Mouse (Mus musculus) midbrain, embryonic 10.5 days (tissue): ENCODE data around the gene Gda. TPM values are rescaled to one million over a fixed set of nuclear protein-coding genes. Genes with fewer than 3 reads are reported as not detected.
A peak's percentile ranks its signal among the peaks of the same experiment; 100 is the strongest.

Experiments used
- DNase-seq: peaks from one replicate; pipeline ENCODE4 v3.0.0-alpha.2; 2017; ENCODE audit warnings: low spot score
- H3K27ac ChIP-seq: fragments of 300-500 bp; sonication (generic); replicated peaks from 2 replicates; pipeline ENCODE4 v1.5.1; 2016; ENCODE audit warnings: mild to moderate bottlenecking
- H3K27me3 ChIP-seq: fragments of 300-500 bp; sonication (generic); 2 replicates; pipeline ENCODE4 v1.6.1; 2016; ENCODE audit warnings: low read depth, mild to moderate bottlenecking; ENCODE audit not compliant: poor library complexity, severe bottlenecking
- H3K36me3 ChIP-seq: fragments of 300-500 bp; sonication (generic); 2 replicates; pipeline ENCODE4 v1.6.1; 2016; ENCODE audit warnings: mild to moderate bottlenecking, moderate library complexity
- H3K4me1 ChIP-seq: fragments of 300-500 bp; sonication (generic); 2 replicates; pipeline ENCODE4 v1.6.1; 2016
- H3K4me3 ChIP-seq: fragments of 300-500 bp; sonication (generic); 2 replicates; pipeline ENCODE4 v1.5.1; 2016; ENCODE audit warnings: mild to moderate bottlenecking, moderate library complexity
- H3K9me3 ChIP-seq: fragments of 300-500 bp; sonication (generic); replicated peaks from 2 replicates; pipeline ENCODE4 v1.6.1; 2016; ENCODE audit warnings: mild to moderate bottlenecking
- WGBS: fragments of 180-500 bp; shearing (Covaris S2); methylation state at CpG from one replicate; pipeline ENCODE4 v1.1.7; 2016; 5-methylcytosine and 5-hydroxymethylcytosine counted together
- polyA plus RNA-seq: library from polyadenylated mRNA; unstranded; fragments of >200 nt; fragmentation: Nextera tagmentation; extraction: Ambion mirVana; gene quantifications from 2 replicates; pipeline ENCODE4 v1.2.1, GENCODE M21; 2016

Gda gene
- polyA plus RNA-seq, 1 experiment from 2014 or later = not detected

- DNase-seq = no peak
- H3K27ac ChIP-seq = no peak overlapping the region
- no peaks in the 10 kb centered on the region for H3K36me3 ChIP-seq
- 89% methylated on average over 3 of the region's 3 CpGs for WGBS
- H3K9me3 ChIP-seq = no peaks in the 10 kb centered on the region
- no peaks in the 10 kb centered on the region for H3K4me1 ChIP-seq
- no peak overlapping the region for H3K4me3 ChIP-seq
- H3K27me3 ChIP-seq = no peaks in the 10 kb centered on the region
These were observed 89.0 kb downstream of the Gda start for GRCm38 (mm10) chr19:21384231-21384630.

DNA sequence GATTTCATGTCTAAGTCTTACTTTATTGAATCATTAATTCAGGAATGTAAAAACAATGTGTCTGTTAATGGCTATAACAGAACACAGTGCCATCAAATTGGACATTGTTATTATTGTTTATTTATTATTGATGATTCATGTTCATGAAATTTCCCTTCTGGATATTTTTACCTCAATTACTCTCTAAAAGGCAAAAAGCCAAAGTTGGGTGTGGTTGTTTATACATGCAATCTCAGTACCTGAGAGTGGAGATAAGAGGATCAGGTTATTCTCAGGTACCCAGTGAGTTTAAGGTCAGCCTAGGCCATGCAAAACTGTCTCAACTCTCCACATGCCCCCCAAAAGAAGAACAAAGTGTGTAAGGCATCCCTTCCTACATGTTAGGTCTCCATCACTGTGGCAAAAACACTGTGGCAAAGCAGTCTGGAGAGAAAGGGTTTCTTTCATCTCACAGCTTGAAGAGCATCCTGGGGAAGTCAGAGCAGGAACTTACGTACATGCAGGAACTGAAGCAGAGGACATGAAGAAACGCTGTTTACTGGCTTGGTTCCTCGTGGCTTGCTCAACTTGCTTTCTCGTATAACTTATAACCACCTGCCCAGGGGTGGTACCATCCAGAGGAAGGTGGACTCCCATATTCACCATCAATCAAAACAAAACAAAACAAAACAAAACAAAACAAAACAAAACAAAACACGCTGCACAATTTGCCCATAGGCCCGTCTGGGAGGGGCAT is 89.6 kb downstream of the Gda start:
- Histone ChIP-seq H3K27ac (no peak overlapping the region), H3K27me3 (no peaks in the 10 kb centered on the region), H3K9me3 (no peaks in the 10 kb centered on the region), H3K4me3 (no peak overlapping the region), H3K4me1 (no peaks in the 10 kb centered on the region), H3K36me3 (no peaks in the 10 kb centered on the region)
- no peak for DNase-seq
- 85% methylated on average over 6 of the region's 6 CpGs for WGBS

DNA sequence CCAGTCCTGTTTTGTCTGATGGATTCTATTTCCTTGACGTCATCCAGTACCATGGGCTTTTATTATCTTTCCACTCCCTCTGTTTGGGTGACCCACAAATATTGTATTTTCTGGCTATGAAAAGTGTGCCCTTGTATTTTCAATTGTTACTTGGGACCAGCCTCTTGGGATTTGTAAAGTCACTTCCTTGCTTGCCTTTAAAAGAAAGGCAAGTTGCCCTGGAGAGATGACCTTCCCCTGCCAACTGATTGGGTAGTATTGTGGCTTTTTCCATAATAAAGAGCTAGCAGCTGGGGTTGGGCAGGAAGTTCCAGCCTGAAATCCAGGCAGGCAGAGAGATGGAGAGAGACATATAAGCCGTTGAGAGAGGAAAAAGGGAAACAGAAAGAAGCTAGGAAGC is 91.5 kb downstream of the Gda start:
- no peaks in the 10 kb centered on the region for H3K36me3 ChIP-seq
- no peaks in the 10 kb centered on the region for H3K9me3 ChIP-seq
- DNase-seq = no peak
- H3K27ac ChIP-seq = no peak overlapping the region
- WGBS = 66% methylated on average over 2 of the region's 2 CpGs
- no peaks in the 10 kb centered on the region for H3K27me3 ChIP-seq
- no peak overlapping the region for H3K4me3 ChIP-seq
- no peaks in the 10 kb centered on the region for H3K4me1 ChIP-seq

DNA sequence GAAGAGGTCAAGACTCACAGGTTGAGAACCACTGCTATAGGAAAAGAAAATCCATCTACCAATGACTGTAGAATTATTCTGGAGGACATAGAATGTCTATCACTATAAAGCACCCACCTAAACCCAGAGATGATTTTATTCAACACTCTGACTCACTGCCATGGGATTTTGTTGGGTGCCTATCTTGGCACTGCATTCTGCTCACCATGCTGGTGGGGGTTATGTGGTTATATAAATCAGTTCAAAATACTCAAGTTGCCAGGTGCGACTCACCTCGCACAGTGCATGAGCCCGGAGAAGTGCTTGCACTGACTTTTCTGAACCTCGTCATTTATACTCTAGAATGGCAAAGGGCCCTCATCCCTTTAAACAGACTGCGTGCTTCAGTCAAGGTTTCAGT is 94.0 kb downstream of the Gda start:
- Histone ChIP-seq H3K27me3 (no peaks in the 10 kb centered on the region), H3K27ac (no peak overlapping the region), H3K4me1 (no peaks in the 10 kb centered on the region; the same call in 1 of the 2 replicates), H3K9me3 (no peaks in the 10 kb centered on the region), H3K4me3 (no peak overlapping the region), H3K36me3 (no peaks in the 10 kb centered on the region)
- 98% methylated on average over 5 of the region's 5 CpGs for WGBS
- DNase-seq = no peak

DNA sequence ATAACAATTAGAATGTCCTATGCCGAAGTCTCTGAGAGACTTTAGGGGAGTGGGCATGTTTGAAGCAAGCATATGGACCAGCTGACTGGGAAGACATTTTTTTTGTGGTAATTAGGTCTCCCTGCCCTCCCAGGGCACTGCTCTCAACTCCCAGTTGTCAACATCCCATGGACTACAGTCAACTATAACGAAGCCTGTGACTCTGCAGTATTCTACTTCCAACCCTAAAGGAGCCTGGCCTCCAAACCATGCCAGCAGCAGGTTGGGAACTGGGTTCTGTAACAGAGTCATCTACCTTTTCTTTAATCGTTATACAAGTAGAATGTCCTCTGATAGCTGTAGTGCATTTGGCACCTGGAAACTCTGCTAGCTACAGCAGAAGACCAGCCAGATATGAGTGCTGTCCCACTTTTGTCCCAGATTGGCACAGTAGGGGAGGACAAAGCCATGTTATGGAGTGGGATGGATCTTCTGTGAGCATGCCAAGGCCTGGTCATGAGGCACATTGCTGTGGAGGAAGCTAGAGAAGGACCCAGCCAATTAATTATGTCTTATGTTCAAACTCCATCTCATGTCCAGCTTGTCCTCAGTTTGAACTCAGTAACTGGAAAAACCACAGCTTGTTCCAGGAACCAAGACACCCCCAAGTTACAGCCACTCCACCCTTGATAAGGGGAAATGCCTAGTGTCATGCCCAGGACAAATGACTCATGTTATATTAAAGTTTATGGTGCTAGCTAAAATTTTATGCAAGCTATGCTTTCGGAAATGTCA is 96.6 kb downstream of the Gda start:
- no peaks in the 10 kb centered on the region for H3K9me3 ChIP-seq
- H3K4me3 ChIP-seq = no peak overlapping the region
- WGBS = 84% methylated on average over 4 of the region's 4 CpGs
- H3K36me3 ChIP-seq = no peaks in the 10 kb centered on the region
- no peak overlapping the region for H3K27ac ChIP-seq
- H3K4me1 ChIP-seq = no peaks in the 10 kb centered on the region; the same call in 1 of the 2 replicates
- DNase-seq = no peak
- no peaks in the 10 kb centered on the region for H3K27me3 ChIP-seq

GRCm38 (mm10) chr19:21373073-21373755 is 100.0 kb downstream of the Gda start:
- Histone ChIP-seq H3K36me3 (no peaks in the 10 kb centered on the region), H3K27me3 (no peaks in the 10 kb centered on the region), H3K9me3 (no peaks in the 10 kb centered on the region), H3K4me3 (no peak overlapping the region), H3K4me1 (no peaks in the 10 kb centered on the region; the same call in 1 of the 2 replicates), H3K27ac (no peak overlapping the region)
- 56% methylated on average over 11 of the region's 11 CpGs for WGBS
- DNase-seq = peak; percentile 24

DNA sequence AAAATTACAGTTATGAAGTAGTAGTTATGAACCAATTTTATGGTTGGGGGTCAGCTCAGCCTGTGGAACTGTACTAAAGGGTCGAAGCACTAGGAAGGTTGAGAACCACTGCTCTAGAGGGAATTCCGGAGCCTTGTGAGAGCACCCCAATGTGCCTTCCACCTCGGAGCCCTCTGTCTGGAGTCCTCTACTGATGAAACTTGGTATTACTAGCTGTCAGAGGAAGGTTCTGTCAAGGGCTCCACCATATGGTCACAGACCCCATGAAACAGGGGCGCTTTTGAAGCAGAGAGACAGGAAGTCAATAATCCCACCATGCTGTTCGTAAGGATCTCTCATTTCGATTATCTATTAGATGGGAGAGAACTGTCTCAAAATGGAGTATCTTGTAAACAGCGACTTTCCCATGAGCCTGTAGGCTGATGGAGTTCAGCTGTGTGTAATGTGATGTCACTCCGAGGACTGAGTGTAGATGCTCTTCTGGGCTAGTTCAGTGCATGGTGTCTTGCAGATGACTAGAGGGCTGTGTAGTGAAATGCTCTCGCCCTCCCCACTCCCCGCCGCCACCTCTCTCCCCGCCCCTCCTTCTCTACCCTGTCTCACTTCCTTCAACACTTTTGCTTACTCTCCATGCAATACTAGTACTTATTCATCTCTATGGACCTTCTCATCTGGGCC is 100.7 kb downstream of the Gda start:
- H3K27ac ChIP-seq = no peak overlapping the region
- no peak overlapping the region for H3K4me3 ChIP-seq
- no peaks in the 10 kb centered on the region for H3K36me3 ChIP-seq
- no peaks in the 10 kb centered on the region for H3K9me3 ChIP-seq
- DNase-seq = no peak
- no peaks in the 10 kb centered on the region for H3K27me3 ChIP-seq
- WGBS = 81% methylated on average over 12 of the region's 12 CpGs
- H3K4me1 ChIP-seq = no peaks in the 10 kb centered on the region; the same call in 1 of the 2 replicates

DNA sequence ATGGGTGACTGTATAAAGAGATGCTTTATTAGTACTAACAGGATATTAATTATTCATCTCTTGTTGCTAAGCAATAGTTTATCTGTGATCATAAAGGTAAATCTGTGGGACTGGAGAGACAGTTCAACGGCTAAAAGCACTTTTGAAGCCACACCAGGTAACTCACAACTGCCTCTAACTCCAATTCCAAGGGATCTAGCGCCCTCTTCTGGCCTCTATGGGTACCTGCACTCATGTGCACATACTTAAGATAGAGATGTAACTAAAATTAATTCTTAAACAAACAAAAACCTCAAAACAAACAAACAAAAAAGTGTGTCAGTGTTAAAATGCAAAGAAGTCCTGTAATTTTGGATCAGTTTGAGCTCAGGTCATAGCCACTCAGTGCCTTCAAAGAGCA is 101.9 kb downstream of the Gda start:
- no peak for DNase-seq
- no peaks in the 10 kb centered on the region for H3K9me3 ChIP-seq
- H3K36me3 ChIP-seq = no peaks in the 10 kb centered on the region
- no peaks in the 10 kb centered on the region for H3K27me3 ChIP-seq
- WGBS = 58% methylated on average over 2 of the region's 2 CpGs
- H3K27ac ChIP-seq = no peak overlapping the region
- no peak overlapping the region for H3K4me3 ChIP-seq
- no peaks in the 10 kb centered on the region; the same call in 1 of the 2 replicates for H3K4me1 ChIP-seq

DNA sequence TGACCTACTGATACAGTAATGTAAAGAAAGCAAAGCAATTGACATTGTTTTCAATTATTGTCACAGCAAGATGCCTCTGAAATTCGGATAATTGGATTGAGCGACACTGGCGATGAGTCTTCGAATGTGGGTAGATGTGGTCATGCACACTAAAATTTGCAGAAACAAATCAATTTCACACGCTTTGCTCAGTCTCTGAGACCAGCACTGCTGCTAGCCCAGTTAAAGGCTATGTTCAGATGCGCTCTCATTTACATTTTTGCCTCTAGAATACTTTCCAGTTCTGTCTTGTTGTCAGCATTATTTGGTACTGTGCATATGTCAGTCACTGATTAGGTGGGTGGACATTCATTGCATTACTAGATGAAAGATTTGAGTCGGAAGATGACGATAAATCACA is 102.5 kb downstream of the Gda start:
- Histone ChIP-seq H3K36me3 (no peaks in the 10 kb centered on the region), H3K9me3 (no peaks in the 10 kb centered on the region), H3K4me3 (no peak overlapping the region), H3K4me1 (no peaks in the 10 kb centered on the region; the same call in 1 of the 2 replicates), H3K27ac (no peak overlapping the region), H3K27me3 (no peaks in the 10 kb centered on the region)
- WGBS = 91% methylated on average over 8 of the region's 8 CpGs
- no peak for DNase-seq

- no peaks in the 10 kb centered on the region for H3K4me1 ChIP-seq
- no peaks in the 10 kb centered on the region for H3K36me3 ChIP-seq
- no peaks in the 10 kb centered on the region for H3K9me3 ChIP-seq
- WGBS = 92% methylated on average over 6 of the region's 6 CpGs
- DNase-seq = no peak
- no peak overlapping the region for H3K4me3 ChIP-seq
- no peak overlapping the region for H3K27ac ChIP-seq
- H3K27me3 ChIP-seq = no peaks in the 10 kb centered on the region
These were observed 104.1 kb downstream of the Gda start for GRCm38 (mm10) chr19:21369175-21369574.

GRCm38 (mm10) chr19:21368595-21368994 is 104.7 kb downstream of the Gda start:
- H3K36me3 ChIP-seq = no peaks in the 10 kb centered on the region
- H3K27me3 ChIP-seq = no peaks in the 10 kb centered on the region
- H3K4me3 ChIP-seq = no peak overlapping the region
- H3K9me3 ChIP-seq = no peaks in the 10 kb centered on the region
- 93% methylated on average over 4 of the region's 4 CpGs for WGBS
- no peak overlapping the region for H3K27ac ChIP-seq
- H3K4me1 ChIP-seq = no peaks in the 10 kb centered on the region
- DNase-seq = no peak

GRCm38 (mm10) chr19:21357792-21358191 is 115.5 kb downstream of the Gda start:
- Histone ChIP-seq H3K9me3 (no peaks in the 10 kb centered on the region), H3K27ac (no peak overlapping the region), H3K27me3 (no peaks in the 10 kb centered on the region), H3K4me3 (no peak overlapping the region), H3K4me1 (no peaks in the 10 kb centered on the region), H3K36me3 (no peaks in the 10 kb centered on the region)
- DNase-seq = no peak
- 91% methylated on average over 6 of the region's 6 CpGs for WGBS
